Mouse (Mus musculus) 3134 (cell line): ENCODE measurements around the gene Esf1.
A peak's percentile ranks its signal among the peaks of the same experiment; 100 is the strongest.
"Not testable (repeated sequence)": the region's sequence is repeated elsewhere in the genome, so short reads cannot be mapped to it uniquely, and the experiment has no call there.

Source experiments
- DNase-seq: peaks from one replicate; pipeline ENCODE4 v3.0.0-alpha.2; 2011; ENCODE audit warnings: low spot score; ENCODE audit not compliant: insufficient read length; ENCODE audit errors: extremely low read depth

Esf1 gene

DNA sequence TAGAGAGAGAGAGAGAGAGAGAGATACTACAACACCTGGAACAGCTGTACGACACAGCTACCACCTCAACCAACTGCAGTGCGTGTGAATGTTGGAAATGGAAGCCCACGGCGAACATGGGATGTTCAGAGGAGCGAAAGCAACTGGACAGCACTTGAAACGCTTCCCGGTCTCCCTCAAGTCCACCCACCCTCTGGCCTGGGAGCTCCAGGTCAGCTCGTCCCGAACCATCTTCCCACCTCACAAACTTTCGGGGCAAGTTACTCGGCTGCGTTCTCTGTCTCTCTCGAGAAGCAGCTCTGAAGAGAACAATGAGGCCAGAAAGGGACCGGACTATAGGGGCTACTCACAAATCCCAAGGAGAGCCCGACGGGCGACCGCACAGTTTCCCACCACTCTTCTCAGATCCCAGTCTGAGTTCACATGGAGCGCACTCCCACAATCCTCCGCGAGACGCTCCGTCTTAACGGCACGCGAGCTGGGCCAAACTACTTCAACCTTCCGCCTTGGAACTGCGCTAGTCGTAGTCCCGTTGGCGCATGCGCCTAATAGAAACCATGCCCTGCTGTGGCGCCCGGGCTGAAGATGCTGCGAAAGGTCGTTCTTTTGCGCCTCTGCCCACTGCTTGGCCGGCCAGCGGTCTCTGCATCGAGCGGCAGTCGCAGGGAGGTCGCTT lies at the start of gene Esf1, which contains the start of gene Ndufaf5:
Esf1 (minus strand) TSS at position 438 of the 676 bp plus-strand sequence.
Ndufaf5 (plus strand) TSS at position 523 of the 676 bp plus-strand sequence.
- peak; percentile 91 for DNase-seq

DNA sequence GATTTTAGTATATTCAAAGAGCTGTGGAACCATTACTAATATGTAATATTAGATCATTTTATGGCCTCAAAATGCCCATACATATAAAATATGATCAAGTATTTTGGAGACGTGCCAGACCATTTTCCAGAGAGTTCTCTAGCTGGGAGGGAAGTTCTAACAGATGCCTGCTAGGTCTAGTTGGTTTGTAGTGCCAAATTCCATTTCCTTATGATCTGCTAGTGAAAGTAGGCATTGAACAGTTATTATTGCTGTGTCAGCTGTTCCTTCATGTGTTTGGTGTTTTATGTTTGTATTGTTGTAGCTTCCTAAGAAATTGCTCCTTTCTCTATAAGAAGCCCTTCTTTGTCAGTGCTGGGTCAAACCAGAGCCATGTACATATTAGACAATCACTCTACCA lies 45.6 kb upstream of the Esf1 start:
- DNase-seq: no peak

DNA sequence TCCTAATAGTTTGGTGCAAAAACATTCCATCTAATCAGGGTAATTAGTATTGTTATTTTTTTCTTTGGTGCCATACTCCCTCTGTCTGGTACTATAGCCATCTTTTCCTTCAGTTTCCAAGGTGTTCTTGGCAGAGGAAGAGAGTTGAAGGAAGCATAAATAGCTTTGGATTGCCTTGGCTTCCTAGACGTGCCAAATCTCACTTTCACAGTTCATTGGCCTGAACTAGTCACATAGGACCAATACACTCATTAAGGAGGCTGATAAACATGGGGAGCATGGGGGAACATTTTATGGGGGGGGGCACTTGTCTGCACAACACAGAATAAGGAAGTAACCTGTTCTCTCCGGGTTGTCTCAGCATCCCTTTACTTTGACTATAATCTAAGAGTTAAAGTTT lies 45.1 kb upstream of the Esf1 start:
- DNase-seq: no peak

DNA sequence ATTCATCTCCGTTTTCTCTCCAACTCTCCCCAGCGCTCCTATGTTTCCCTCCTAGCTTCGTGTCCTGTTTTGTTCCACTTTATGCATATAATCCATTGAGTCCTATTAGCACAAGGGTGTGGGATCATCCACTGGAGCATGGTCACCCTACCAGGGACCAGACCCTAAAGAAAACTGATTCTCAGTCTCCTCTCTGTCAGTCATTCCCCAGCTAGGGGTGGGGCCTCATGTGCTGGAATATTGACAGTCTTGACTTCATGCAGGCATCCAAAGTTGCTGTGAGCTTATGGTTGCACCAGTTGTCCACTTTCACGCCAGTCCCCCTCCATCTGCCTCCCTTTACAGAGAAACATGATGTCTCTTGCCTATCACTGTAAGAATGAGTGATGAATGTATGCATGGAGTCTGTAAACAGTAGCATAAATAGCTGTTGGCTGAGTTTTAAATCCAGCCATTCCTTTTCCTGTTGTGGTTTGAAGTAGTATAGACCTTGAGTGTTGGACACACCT lies 44.2 kb upstream of the Esf1 start:
- DNase-seq: no peak

DNA sequence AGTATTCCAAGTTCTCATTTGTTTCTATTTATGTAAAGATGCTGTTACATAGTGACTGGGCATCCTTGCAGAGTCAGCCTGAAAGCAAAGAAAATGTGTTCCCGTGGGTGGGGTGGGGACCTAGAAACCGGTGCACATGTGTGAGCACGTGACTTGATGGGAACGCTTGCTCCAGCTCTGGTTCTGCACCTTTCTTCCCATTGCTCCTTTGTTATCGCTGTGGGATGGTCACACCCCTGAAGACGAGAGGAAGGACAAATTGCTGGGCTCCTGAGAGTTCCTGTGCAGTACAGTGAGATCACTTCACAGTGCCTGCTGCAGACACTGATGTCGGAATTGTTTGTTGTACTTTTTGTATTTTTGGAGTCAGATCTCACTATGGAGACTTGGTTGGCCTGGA lies 33.4 kb upstream of the Esf1 start:
- DNase-seq: no peak

DNA sequence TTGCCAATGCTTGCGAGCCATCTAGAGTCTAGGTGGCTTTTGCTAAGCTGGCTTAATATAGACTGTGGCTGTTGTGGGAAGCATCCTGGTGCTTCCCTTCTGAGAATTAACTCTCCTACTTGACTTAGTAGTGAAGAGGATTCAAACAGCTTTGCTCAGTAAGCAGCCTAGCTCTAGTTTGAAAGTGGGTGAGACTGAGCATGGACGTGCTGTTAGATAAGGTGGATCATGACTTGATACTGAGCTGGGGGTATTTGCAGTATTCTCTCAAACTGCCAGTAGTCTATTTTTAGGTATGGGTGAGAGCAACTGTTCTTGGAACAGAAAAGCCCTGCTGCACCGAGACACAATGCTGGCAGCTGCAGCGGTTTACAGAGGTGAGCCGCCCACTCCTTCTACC lies 32.2 kb upstream of the Esf1 start:
- DNase-seq: no peak

DNA sequence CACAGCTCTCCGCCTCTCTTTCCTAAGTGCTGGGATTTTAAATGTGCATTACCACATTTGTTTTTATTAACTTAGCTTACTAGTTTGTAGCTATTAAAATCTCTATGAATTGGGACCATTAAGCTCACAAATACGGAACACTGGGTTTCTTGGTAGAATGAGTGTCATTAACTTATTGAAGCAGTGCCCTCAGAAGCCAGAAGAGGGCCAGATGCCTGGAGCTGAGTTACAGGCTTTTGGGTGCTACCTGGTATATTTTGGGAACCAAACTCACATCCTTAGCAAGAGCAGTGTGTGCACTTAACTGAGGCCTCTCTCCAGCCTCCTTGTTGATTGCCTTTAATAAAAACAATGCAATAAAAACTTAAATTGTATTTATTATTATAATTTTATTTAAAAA lies 30.3 kb upstream of the Esf1 start:
- DNase-seq: no peak

DNA sequence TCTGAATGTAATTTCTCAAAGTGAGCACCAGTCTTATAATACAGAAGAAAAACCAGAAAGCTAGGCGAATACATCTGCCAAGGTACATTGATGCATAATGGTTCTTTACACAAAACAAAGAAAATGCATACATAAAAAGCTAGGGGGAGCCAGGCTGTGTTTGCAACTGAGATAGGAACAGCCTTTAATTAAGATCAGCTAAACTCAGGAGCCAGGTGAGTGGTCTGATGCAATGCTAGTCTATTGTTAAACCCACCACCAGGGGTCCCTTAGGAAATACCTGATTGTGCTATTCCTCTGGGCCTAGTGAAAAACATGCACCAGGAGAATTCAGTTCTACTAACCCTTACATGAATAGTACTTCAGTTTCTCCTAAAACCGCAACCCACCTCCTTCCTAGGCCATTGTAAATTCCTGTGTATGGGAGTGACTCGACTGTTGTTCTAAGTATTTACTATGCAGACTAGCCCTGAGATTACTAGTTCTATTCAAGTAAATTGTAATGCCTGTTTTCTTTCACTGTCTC lies 15.4 kb upstream of the Esf1 start:
- DNase-seq: not testable (repeated sequence)

DNA sequence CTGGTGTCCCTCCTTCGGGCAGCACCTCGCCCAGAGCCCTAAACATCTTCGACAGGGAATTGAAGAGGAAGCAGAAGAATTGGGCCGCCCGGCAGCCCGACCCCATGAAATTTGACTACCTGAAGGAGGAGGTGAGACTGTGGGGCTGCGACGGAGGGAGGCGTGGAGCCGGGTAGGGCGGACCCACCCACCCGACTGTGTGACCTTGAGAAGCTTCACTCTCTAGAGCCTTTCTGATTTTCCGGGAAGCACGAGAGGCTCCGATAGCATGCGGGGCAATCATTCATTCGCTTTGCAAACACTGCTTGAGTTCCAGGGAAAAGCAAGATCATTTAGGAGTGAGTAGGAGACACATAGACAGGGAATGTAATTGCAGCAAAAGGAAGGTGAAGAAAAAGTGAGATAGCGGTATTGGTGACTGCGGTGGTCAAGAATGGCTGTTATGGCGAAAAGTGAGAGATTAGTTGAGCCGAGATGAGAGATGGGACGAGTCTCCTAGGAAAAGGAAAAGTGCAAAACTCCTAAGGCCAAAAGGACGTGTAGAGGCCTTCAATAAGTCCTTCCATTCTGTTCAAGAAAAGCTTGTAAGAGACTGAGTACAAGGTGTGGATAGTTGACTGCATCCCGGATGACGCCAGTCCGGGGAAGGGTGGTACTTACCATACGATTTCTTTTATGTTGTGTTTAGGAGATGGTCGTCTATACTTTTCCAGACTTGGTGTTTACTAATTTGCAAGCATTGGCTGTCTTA lies 614 bp upstream of the Esf1 start:
- no peak for DNase-seq

DNA sequence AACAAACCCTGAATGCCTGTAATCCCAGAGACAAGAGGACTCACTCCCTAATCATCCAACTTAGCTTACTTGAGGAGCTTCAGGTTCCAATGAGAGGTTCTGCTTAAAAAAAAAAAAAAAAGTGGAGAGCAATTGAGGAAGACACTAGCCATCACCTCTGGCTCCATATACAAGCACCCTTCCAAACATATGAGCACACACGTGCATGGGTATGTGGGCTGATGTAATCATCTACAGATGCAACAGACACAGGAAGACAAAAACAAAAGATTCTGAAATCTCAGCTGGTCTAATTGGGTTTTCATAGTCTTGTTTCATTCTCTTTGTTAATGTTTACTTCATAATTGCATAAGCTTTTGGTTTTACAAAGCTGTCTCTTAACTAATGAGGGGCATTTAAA lies 1.3 kb downstream of the Esf1 start:
- no peak for DNase-seq

DNA sequence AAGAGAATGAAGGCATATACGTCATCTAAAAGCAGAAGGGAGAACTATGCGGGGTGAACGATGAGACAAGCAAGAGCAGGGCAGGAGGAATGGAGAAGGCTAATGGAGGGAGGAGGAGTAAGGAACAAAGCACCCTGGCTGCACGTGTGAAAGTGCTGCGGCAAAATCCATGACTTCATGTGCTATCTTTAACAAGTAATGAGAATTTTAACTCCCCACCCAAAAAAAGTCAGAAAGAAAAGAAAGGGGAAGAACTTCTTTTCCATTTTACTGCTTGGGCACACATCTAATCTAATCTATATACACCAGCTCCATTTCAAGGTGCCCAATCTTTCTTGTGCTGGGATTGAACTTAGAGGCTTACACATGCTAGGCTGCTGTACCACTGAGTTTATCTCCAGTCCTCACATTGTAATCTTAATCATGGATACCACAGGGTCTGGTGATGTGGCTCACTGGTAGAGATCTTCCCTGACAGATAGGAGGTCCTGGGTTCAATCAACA lies 7.0 kb downstream of the Esf1 start:
- DNase-seq: no peak

DNA sequence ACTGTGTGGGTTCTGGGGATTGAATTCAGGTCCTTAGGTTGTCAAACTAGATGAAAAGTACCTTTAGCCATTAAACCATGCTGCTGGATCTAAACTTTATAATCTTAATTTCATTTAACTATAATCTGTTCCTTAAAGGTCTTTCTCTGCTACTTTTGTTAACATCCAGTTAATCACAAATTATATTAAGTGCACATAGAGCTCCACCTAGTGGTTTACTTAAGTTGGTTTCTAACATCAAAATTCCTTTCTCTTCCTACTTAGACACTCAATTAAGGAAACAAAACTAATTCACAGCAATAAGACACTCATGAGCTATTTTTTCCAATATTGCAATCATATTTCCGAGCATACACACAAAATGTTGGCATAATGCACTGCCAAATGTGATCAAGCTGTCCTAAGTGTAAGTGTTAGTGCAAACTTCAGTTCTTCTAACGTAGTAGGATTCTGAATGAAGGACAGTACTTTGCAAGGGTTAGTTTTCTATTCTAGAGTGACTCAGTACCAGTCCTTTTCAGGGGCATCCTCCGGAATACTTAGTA lies 11.1 kb downstream of the Esf1 start:
- DNase-seq: peak; percentile 20

DNA sequence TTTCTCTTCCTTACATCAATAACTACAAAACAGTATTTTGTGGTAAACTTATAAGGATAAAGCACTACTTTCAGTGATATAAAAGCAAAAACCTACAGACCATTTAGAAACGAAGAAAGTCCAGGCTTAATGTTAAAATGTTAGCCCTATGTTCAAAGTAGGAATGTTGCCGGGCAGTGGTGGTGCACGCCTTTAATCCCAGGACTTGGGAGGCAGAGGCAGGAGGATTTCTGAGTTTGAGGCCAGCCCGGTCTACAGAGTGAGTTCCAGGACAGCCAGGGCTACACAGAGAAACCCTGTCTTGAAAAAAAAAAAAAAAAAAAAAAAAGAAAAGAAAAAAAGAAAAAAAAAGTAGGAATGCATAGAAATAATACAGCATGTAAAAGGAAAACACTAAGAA lies 18.6 kb downstream of the Esf1 start, which contains the start of gene Gm17374:
Gm17374 (plus strand) TSS at position 301 of the 400 bp plus-strand sequence.
- DNase-seq: not testable (repeated sequence)

DNA sequence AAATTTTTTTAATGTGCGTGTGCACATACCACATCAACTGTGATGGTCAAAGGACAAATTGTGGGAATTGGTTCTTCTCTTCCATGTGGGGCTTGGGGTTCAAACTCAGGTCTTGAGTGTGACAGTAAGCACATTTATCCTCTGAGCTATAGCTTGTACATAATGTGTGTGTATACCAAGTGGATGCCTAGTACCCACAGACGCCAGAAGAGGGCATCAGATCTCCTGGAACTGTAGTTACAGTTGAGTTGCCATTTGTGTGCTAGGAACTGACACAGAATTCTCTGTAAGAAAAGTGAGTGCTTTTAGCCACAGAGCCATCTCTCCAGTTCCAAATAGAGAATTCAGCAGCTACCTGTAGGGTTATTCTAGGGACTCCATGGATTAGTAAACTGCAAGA lies 44.8 kb downstream of the Esf1 start:
- no peak for DNase-seq

DNA sequence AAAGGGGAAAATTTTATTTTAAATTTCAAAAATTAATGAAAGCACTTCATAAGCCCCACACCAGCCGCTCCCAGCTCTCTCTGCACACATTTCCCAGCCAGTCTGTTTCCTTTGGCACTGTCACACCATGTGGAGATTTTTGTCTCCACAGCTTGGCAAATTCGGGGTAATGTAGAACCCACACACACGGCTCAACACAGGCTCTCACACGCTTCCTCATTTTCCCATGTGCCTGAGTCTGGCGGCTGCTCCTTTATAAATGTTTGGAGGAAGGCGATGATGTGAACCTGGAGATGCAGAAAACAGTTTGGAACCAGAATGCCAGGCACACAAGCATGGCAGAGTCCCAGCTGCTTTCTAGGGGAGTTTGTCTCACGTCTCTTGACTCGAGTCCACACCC lies 56.5 kb downstream of the Esf1 start:
- no peak for DNase-seq

DNA sequence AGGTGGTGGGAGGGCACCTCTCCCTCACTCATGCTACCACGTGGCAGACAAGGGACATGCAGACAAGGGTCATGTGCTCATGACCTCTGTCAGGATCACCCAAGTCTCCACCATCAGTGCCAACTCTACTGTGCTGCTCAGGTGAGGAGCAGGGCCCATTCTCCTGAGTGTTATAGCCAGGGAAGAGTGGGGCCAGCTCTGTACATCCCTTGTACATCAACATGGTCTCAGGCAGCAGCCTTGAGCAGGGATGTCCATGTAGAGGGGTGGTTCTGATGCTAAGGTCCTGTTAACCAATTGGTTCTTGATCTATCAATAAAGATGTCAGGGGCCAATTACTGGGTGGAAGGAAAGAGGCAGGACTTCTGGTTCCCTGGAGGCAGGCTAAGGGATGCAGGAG lies 61.4 kb downstream of the Esf1 start:
- no peak for DNase-seq

DNA sequence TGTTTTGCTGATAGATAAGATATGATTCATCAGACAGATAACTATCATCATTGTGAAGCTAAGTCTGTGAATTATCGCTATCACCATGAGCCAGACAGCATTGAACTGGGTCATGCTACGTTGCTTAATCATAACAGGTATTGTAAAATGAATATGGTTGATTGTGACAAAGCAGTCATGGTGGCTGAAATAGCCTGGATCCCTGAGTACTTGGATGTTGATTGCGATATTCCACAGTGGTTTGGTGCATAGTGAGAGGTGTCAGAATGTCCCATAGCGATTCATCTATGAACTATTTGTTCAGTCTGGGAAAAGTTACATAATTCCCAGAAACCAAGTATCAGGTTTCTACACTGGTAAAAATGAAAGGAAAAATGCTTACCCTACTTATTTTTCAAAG lies 62.7 kb downstream of the Esf1 start:
- no peak for DNase-seq

DNA sequence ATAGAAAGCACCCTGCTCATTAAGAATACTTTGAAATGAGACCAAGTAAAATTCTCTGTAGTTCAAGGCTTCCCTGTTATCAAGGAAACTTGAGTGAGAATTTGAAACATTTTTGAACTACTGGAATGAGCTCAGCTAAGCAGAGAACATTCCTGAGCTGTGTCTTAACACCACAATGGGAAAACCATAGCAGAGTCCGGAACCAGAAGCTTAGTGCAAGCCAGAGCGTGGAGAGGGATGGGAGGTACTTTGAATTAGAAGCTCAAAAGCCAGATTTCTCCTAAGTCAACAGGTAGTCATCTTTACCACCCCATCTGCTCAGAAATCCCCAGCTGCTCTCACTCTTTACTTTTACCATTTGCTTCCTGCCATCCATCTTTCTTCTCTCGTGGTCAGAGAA lies 65.4 kb downstream of the Esf1 start:
- DNase-seq: peak; percentile 13

DNA sequence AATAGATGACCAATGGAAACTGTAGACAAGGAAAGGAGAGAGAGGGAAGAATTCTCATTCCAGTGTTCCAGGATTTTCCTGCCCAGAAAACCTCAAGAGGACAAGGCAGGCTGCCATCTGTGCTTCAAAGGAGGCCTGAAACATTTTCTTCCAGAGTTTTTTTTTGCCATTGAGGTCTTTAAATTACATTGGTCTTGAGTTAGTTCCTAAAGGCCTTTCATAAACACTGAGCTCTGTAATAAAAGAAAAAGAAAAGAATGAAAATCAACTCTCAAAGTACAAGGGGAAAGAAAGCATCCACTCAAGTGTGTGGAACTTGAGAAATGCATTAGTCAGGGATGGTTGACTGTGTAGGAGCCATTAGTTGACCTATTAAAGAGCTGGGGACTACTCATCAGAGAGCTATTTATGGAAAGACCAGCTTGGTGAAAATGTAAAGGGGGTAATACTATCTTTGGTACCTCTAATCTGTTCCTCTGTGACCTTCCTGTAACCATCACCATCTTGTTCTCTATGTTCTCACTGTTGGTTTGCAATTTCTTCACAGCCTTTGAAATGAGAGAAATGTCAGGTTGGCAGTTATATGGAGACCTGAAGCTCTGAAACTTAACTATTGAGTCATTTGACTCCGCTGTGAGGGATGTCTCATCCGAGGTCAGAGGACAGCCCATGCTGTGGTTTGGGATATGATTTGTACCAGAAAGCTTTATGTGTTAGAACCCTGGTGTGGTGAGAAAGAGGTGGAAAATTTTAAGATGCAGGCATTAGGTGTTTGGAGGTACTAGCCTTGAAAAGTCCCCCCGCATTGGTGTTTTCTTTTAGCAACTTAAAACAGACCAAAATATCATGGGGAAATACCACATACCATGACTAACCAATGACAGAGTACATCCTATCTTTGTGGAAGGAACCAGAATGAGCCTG lies 69.6 kb downstream of the Esf1 start:
- DNase-seq: peak; percentile 71

DNA sequence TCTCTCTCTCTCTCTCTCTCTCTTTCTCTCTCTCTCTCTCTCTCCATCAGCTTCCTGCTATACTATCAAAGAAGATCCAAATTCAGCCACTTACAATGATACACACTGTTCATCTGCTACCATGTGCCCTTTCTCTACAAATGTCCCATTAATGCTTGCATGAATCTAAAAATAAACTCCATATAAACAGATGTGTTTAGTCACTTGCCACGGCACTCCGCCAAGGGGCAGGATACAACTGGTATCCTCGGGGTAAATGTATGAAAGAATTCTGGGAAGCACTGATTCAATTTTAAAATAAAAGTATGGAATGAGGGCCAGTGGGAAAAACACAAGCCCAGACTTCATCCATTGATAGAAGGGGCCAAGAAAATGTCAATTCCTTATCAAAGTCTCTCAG lies 70.4 kb downstream of the Esf1 start:
- peak; percentile 56 for DNase-seq
